Mouse (Mus musculus) urinary bladder, postnatal 4 days (tissue): ENCODE data around the gene Hsf2.
"Not testable (repeated sequence)": the region's sequence is repeated elsewhere in the genome, so short reads cannot be mapped to it uniquely, and the experiment has no call there.

ENCODE experiments used
- DNase-seq, 2 experiments: peaks; one replicate each; pipeline ENCODE4 v3.0.0; 2021 to 2022; ENCODE audit warnings: low spot score in 2 of 2

Hsf2 gene

DNA sequence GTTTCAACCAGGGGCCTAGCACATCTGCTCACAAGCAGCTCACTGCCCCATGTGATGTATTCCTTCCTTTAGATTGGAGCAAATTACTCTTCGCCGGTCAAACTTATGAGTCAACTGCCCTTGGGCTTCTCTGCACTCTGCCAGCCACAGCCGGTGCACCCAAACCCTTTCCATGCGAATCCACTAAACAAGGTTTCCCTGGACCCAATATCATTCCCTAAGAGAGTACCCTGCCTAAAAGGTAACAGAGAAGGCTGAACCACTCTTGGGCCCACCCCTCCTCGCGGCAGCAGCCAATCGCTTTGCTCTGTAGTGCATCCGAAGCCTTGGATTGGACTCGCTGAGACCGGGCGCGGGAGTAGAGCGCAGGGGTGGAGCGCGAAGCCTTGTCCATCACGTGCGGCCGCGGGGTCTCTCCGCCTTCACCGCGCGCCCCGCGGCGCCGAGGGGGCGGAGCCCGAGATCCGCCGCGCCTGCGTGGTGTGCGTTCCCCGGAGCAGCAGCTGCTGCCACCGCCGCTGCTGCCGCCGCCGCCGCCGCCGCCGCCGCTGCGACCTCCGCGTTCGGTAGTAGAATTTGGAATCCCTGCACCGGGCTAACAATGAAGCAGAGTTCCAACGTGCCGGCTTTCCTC lies at the start of gene Hsf2:
TSS of gene Hsf2 (plus strand) at position 478 of the 634 bp plus-strand sequence.
- DNase-seq, result peak; percentile 95

- DNase-seq, result peak; percentile 19 to 72
Measured at GRCm38 (mm10) chr10:57437898-57438297, 48.3 kb upstream of the Hsf2 start.

GRCm38 (mm10) chr10:57441049-57441448 lies 45.1 kb upstream of the Hsf2 start:
- peak in 1 of 2 experiments; percentile 20 for DNase-seq

DNA sequence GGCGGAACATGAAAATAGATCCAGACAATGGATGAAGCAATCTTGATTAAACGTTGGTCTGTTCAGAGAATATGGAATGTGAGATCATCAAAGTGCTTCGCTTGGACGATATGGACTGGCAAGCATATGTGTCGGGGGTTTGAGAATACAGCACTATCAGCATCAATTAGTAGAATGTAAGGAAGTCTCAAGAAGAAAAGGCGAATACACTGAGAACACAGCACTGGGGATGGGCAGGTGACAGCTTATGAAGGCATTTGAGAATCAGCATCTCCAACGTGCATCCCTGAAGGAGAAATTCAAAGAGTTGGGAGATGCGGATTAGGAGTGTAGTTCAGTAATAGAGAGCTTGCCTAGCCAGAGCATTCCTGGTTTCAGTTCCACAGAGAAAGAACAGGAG lies 41.8 kb upstream of the Hsf2 start:
- peak in 1 of 2 experiments; percentile 63 for DNase-seq

DNA sequence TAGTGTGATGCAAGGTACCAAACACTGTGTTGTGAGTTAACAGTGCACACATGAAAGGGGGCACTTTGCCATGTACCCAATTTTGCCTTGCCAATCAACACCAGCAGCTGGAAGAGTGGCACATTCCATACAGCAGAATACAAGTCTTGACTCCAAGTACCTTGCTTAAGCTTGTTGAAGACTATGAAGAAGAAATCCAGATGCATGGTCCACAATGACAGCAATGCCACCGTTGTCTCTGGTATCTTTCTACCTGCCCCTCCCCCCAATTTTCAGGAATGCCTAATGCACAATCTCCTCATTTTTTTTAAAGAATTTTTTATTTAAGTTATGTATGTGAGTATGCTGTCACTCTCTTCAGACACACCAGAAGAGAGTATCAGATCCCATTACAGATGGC lies 40.5 kb upstream of the Hsf2 start:
- DNase-seq, result peak in 1 of 2 experiments; percentile 19

- DNase-seq, result no peak
Measured at GRCm38 (mm10) chr10:57447657-57448050, 38.5 kb upstream of the Hsf2 start.

DNA sequence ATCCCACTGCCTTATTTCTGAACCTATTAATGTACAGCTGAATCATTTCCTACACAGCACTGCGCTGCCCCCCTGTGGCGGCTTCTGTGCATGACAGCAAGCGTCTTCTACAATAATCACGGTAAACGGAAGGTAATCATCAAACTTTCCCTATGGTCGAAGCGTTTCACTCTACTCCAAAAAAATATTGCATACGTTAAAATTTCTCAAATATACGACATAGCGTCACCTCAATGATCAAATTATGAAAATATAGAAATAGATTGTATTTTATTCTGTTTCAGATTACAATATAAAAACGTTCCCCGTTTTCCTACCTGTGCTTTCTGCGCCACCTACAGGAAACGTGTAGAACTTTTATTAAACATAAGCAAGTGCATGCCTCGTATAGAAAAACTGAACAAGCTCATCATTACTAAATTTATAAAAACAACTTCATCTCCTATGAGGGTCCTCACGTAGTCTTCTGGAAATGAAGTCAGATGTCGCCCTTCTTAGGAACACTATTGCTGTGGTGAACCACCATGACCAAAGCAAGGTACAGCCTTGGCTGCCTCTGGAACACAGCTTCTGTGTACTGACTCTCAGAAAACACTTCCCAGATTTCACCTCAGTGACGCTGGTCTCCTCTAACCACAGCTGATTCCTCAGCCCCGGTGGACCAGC lies 38.0 kb upstream of the Hsf2 start:
- DNase-seq, result peak; percentile 44 to 76

GRCm38 (mm10) chr10:57463298-57463697 lies 22.9 kb upstream of the Hsf2 start:
- DNase-seq, result not testable (repeated sequence)

GRCm38 (mm10) chr10:57465768-57466167 lies 20.4 kb upstream of the Hsf2 start:
- no peak for DNase-seq

- no peak for DNase-seq
Measured at GRCm38 (mm10) chr10:57477121-57477843, 8.9 kb upstream of the Hsf2 start.

DNA sequence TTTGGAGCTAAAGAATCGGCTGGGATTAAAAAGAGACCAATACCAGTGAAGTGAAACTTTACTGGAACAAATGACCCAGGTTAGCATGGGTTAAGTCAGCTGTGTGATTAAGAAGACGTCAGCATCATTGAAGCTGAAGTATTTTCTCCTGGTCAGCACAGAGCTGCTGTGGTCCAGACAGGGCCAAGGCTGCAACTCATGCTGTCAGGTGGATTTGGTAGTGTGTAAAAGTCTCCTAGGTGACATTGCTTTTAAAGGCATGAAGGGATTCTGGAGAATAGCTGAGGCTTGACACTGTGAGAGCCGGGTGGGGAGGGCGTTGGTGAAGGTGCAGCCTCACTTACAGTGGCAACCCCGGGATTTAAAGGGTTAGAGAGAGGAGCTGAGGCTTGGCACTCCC lies 4.5 kb upstream of the Hsf2 start:
- no peak for DNase-seq

- no peak for DNase-seq
Measured at GRCm38 (mm10) chr10:57484741-57485140, 1.4 kb upstream of the Hsf2 start.

DNA sequence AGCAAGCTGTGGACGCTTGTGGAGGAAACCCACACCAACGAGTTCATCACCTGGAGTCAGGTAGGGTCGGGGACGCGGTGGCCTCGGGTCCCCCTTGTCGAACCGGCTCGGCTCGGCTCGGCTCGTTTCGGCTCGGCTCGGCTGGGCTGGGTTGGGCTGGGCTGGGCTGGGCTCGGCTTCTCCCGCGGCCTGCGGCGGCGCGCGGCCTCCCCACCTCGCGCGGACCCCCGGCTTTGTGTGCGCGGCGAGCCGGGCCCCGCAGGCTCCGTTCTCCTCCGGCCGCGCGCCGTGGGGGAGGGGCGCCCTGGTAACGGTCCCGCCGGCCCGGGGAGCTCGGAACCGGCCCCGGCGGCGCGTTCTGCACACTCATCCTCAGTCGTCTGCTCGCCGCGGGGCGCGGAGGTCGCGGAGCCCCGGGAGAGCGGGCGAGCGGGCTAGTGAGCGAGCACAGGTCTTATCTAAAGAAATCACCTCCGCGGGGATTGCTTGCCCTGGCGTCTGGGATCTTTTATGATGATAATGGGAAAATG lies 422 bp downstream of the Hsf2 start:
- peak; percentile 76 to 82 for DNase-seq

GRCm38 (mm10) chr10:57487201-57487600 lies 1.0 kb downstream of the Hsf2 start:
- no peak for DNase-seq

GRCm38 (mm10) chr10:57488591-57488990 lies 2.4 kb downstream of the Hsf2 start:
- DNase-seq, result no peak

DNA sequence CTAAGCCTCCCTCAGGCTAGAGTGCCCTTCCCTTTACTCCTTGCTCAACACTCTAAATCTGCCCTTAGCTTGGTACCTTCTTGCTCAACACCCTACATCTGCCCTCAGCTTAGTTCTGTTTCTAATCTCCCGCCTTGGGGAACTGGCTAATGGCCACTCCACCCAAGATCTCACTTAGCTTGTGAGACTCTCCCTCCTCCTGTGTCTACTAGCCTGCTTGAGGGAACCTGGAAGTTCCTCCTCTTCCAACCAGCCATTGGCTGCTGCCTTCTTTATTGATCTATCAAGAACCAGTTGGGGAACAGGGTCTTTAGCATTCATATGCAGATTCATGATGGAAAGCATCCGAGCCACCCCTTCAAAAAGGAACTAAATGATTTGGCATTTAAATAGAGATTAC lies 5.9 kb downstream of the Hsf2 start:
- no peak for DNase-seq

GRCm38 (mm10) chr10:57499414-57500156 lies 13.4 kb downstream of the Hsf2 start:
- no peak for DNase-seq

- no peak for DNase-seq
Measured at GRCm38 (mm10) chr10:57514616-57515015, 28.4 kb downstream of the Hsf2 start.

GRCm38 (mm10) chr10:57515278-57515677 lies 29.1 kb downstream of the Hsf2 start:
- DNase-seq, result no peak

DNA sequence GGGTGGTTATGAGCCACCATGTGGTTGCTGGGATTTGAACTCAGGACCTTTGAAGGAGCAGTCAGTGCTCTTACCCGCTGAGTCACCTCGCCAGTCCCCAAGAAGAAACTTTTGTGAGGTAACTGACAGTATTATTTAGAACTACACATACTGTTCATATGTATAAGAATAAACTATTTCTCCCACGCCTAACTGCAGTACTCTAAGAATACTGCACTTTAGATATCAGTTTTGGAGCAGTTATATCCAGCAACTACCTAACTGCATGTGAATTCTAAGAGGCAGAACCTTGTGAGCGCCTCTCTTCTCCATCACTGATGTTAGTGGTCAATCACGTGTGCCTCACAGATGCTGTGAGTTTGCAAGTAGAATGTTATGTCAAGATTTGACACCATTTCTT lies 40.3 kb downstream of the Hsf2 start:
- no peak for DNase-seq

DNA sequence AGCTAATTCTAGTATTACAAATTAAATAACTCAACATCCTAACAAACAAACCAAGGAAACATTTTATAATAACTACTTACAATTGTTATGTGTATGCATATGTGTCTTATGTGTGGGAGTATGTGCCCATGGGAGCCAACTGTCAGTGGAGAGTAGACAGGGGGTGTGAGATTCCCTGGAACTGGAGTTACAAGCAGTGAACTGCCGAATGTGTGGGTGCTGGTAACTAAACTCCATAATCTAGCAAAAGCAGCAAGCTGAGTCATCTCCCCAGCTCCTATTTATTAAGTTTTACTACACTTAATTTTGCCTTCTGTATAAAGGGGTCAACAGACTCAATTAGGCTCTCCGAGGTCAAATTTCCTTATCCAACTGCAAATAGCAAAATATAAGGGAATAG lies 44.9 kb downstream of the Hsf2 start:
- no peak for DNase-seq
